Mouse (Mus musculus) forebrain, embryonic 11.5 days (tissue): ENCODE measurements around the gene Dpm3. TPM values are rescaled to one million over a fixed set of nuclear protein-coding genes. Genes with fewer than 3 reads are reported as not detected.

Experiments
- ATAC-seq: fragments of 200-750 bp; cut with Nextera tagmentation; replicated peaks from 2 replicates; pipeline ENCODE4 v1.8.0; 2017; ENCODE audit warnings: moderate TSS enrichment; ENCODE audit not compliant: low FRiP score
- DNase-seq: peaks from one replicate; pipeline ENCODE4 v3.0.0-alpha.2; 2017; ENCODE audit warnings: low spot score
- H3K27ac ChIP-seq: fragments of 300-500 bp; sonication (generic); 2 replicates; pipeline ENCODE4 v1.5.1; 2014; ENCODE audit warnings: low read depth, low read length
- H3K27me3 ChIP-seq: fragments of 300-500 bp; sonication (generic); 2 replicates; pipeline ENCODE4 v1.6.1; 2014; ENCODE audit warnings: mild to moderate bottlenecking, low read length, mixed read lengths; ENCODE audit not compliant: control insufficient read depth, insufficient read depth
- H3K36me3 ChIP-seq: fragments of 300-500 bp; sonication (generic); 2 replicates; pipeline ENCODE4 v1.6.1; 2014; ENCODE audit warnings: mild to moderate bottlenecking, low read length, moderate library complexity, mixed read lengths; ENCODE audit not compliant: control insufficient read depth, insufficient read depth
- H3K4me1 ChIP-seq: fragments of 300-500 bp; sonication (generic); replicated peaks from 2 replicates; pipeline ENCODE4 v1.6.1; 2014; ENCODE audit warnings: low read length, mixed read lengths; ENCODE audit not compliant: control insufficient read depth, insufficient read depth
- H3K4me2 ChIP-seq: fragments of 300-500 bp; sonication (generic); 2 replicates; pipeline ENCODE4 v1.6.1; 2014; ENCODE audit warnings: low read depth, mild to moderate bottlenecking, low read length, moderate library complexity, mixed read lengths; ENCODE audit not compliant: severe bottlenecking
- H3K4me3 ChIP-seq: fragments of 300-500 bp; sonication (generic); 2 replicates; pipeline ENCODE4 v1.5.1; 2014; ENCODE audit warnings: low read depth, low read length
- H3K9ac ChIP-seq: fragments of 300-500 bp; sonication (generic); 2 replicates; pipeline ENCODE4 v1.6.1; 2014; ENCODE audit warnings: low read length
- H3K9me3 ChIP-seq: fragments of 300-500 bp; sonication (generic); 2 replicates; pipeline ENCODE4 v1.6.1; 2016; ENCODE audit warnings: low read length, mixed read lengths; ENCODE audit not compliant: control insufficient read depth
- WGBS: fragments of 180-500 bp; shearing (Covaris S2); extraction: QIAGEN DNeasy Blood & Tissue Kit; methylation state at CpG from one replicate; pipeline ENCODE4 v1.1.7; 2014; 5-methylcytosine and 5-hydroxymethylcytosine counted together
- polyA plus RNA-seq: library from polyadenylated mRNA; unstranded; fragments of >200 nt; fragmentation: Nextera tagmentation; extraction: Ambion mirVana; gene quantifications from 2 replicates; pipeline ENCODE4 v1.2.1, GENCODE M21; 2014

Dpm3 gene
- polyA plus RNA-seq, 1 experiment from 2014 or later = 79.0 TPM

DNA sequence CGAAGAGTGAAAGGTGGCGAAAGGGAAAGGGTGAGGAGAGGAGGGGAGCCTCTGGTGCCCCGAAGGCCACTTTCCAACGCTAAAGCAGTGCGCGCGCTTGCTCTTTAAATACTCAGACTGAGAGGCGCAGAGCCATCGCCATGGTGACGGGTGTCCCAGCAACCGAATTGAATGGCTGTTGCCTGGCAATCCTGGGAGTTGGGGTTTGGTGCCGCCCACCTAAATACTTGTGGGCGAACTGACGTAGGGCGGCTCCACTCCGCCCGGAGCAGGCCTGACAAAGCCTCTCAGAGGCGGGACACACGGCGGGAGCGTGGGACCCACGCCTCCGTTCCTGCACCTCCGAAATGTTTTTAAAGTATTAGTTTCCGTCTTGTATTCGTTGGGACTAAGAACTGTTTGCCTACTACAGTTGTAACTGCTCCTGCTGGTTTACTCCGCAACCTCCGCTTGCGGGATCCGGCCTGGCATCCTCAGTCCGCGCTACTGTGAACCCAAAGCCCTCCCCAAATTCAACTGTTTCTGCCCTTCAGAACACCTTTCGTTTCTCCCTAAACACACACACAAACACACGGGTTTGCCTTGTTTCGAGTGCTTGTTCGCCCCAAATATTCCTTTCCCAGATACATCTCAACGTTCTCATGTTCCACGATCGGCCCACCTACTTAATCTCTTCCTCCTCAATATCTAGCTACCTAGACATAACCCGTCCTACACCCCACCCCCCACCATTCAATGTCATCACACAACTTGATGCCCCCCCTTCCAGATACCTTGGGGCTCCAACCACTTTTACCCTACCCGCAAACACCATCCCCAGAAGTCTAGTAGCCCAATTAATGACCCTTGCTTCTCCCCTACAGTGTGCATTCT, 31.6 kb upstream of the Dpm3 start:
- peak; percentile 97 for DNase-seq
- peak; percentile 85 for ATAC-seq
- no peaks in the 10 kb centered on the region for H3K27me3 ChIP-seq
- H3K4me2 ChIP-seq = peak overlapping the region; percentile 95
- no peaks in the 10 kb centered on the region for H3K9me3 ChIP-seq
- under 1% methylated on average over 41 of the region's 41 CpGs for WGBS
- H3K9ac ChIP-seq = peak overlapping the region; percentile 74
- peaks cover 25% of the 10 kb centered on the region for H3K4me1 ChIP-seq
- H3K27ac ChIP-seq = peak overlapping the region; percentile 98
- H3K4me3 ChIP-seq = peak overlapping the region; percentile 97
- peaks cover 3% of the 10 kb centered on the region; the same call in 1 of the 2 replicates for H3K36me3 ChIP-seq

DNA sequence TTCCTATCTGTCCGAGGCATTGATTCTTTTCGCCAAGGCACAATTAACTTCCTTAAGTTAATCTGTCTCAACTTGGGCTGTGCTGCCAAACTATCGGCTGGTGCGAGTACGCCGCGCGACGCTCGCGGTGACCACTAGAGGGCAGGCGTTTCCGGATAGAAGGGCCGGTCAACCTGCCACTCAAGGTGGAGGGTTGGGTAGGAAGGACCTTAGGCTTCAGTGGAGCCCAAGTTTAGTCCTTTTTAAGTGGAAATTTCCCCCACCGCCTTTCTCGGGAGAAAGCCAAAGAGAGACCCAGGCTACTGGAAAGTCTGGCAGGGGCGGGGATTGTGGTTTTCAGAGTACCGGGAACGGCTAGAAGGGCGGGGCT, 31.0 kb upstream of the Dpm3 start:
- peak overlapping the region; percentile 67 for H3K9ac ChIP-seq
- H3K4me1 ChIP-seq = peaks cover 25% of the 10 kb centered on the region
- H3K4me3 ChIP-seq = peak overlapping the region; percentile 97
- H3K27me3 ChIP-seq = no peaks in the 10 kb centered on the region
- H3K4me2 ChIP-seq = peak overlapping the region; percentile 95
- H3K36me3 ChIP-seq = no peaks in the 10 kb centered on the region; the same call in 1 of the 2 replicates
- under 1% methylated on average over 20 of the region's 20 CpGs for WGBS
- DNase-seq (peak; percentile 95), ATAC-seq (peak; percentile 10; the same call in 1 of the 2 replicates)
- H3K9me3 ChIP-seq = no peaks in the 10 kb centered on the region
- peak overlapping the region; percentile 98 for H3K27ac ChIP-seq

DNA sequence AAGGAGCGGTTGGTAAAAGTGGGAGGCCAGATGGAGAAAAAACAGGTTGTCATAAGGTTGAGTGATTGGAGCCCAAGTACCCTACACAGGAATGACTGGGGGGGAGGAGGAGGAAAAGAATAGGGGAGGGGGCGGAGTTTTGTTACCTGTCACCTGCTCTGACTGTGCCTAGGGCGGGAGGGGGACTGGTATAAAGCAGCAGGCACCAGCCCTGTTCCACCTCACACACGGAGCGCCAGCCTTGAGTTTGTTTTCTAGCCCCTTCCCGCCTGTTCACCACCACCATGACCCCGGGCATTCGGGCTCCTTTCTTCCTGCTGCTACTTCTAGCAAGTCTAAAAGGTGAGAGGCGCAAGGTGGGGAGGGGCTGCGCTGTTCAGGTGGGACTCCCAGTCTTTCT, 30.3 kb upstream of the Dpm3 start, which contains the start of gene Muc1:
Gene Muc1 (plus strand): TSS at position 222 of the 400 bp plus-strand sequence.
- ATAC-seq (no peak), DNase-seq (no peak)
- Histone ChIP-seq H3K27ac (peak within 1 kb of the TSS; percentile 98), H3K27me3 (no peaks in the 10 kb centered on the region), H3K9ac (peak within 1 kb of the TSS; percentile 67), H3K4me1 (peaks cover 20% of the 10 kb centered on the region), H3K9me3 (no peaks in the 10 kb centered on the region), H3K36me3 (no peaks in the 10 kb centered on the region; the same call in 1 of the 2 replicates), H3K4me2 (peak within 1 kb of the TSS; percentile 95), H3K4me3 (peak within 1 kb of the TSS; percentile 97)
- 26% methylated on average over 10 of the region's 10 CpGs for WGBS

DNA sequence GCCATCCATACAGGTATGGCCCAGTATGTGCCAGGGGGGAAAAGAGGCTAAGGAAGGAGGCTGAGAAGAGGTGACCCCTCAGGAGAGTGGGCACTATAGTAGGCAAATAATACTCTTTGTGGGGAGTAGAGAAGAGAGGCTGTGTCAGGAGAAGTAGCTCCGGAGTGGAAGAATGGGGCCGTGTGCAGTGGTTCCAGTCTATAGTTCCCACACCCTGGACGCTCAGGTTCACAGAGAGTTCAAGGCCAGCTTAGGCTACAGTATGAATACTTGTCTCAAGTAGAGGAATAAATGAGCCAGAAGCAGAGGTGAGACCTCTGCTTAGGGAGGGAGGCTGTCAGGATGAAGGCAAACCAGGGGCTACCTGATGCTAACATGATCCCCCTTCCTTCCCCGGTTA, 29.9 kb upstream of the Dpm3 start:
- 45% methylated on average over 4 of the region's 4 CpGs for WGBS
- H3K9ac ChIP-seq = no peak overlapping the region
- H3K36me3 ChIP-seq = no peaks in the 10 kb centered on the region; the same call in 1 of the 2 replicates
- DNase-seq (no peak), ATAC-seq (no peak)
- H3K4me2 ChIP-seq = no peak overlapping the region
- no peaks in the 10 kb centered on the region for H3K27me3 ChIP-seq
- H3K4me3 ChIP-seq = no peak overlapping the region
- H3K27ac ChIP-seq = no peak overlapping the region
- H3K9me3 ChIP-seq = no peaks in the 10 kb centered on the region
- H3K4me1 ChIP-seq = peaks cover 16% of the 10 kb centered on the region

DNA sequence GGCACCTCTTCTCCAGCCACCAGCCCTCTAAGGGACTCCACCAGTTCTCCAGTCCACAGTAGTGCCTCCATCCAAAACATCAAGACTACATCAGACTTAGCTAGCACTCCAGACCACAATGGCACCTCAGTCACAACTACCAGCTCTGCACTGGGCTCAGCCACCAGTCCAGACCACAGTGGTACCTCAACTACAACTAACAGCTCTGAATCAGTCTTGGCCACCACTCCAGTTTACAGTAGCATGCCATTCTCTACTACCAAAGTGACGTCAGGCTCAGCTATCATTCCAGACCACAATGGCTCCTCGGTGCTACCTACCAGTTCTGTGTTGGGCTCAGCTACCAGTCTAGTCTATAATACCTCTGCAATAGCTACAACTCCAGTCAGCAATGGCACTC, 28.6 kb upstream of the Dpm3 start:
- WGBS = 96% methylated on average over 2 of the region's 2 CpGs
- DNase-seq (no peak), ATAC-seq (no peak)
- Histone ChIP-seq H3K27me3 (no peaks in the 10 kb centered on the region), H3K4me2 (no peak overlapping the region), H3K9me3 (no peaks in the 10 kb centered on the region), H3K9ac (no peak overlapping the region), H3K4me3 (no peak overlapping the region), H3K4me1 (peaks cover 6% of the 10 kb centered on the region; the same call in 1 of the 2 replicates), H3K27ac (no peak overlapping the region), H3K36me3 (no peaks in the 10 kb centered on the region; the same call in 1 of the 2 replicates)

DNA sequence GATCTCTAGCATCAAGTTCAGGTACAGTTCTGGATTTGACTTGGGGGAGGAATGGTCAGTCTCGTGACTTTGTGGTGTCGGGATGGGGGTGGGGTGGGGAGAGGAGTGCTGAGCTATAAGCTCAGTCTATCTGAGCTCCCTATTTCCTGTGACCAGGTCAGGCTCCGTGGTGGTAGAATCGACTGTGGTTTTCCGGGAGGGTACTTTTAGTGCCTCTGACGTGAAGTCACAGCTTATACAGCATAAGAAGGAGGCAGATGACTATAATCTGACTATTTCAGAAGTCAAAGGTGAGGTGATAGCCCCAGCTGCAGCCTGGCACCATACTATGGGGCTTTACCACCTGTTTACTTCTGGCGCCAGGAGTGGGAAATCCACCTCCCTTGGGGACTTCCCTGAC, 27.8 kb upstream of the Dpm3 start:
- Histone ChIP-seq H3K9ac (no peak overlapping the region), H3K4me3 (no peak overlapping the region), H3K4me2 (no peak overlapping the region), H3K27me3 (no peaks in the 10 kb centered on the region), H3K36me3 (peaks cover 2% of the 10 kb centered on the region; the same call in 1 of the 2 replicates), H3K4me1 (peaks cover 6% of the 10 kb centered on the region; the same call in 1 of the 2 replicates), H3K9me3 (no peaks in the 10 kb centered on the region), H3K27ac (no peak overlapping the region)
- no peak for DNase-seq
- ATAC-seq = no peak
- WGBS = 75% methylated on average over 7 of the region's 7 CpGs

DNA sequence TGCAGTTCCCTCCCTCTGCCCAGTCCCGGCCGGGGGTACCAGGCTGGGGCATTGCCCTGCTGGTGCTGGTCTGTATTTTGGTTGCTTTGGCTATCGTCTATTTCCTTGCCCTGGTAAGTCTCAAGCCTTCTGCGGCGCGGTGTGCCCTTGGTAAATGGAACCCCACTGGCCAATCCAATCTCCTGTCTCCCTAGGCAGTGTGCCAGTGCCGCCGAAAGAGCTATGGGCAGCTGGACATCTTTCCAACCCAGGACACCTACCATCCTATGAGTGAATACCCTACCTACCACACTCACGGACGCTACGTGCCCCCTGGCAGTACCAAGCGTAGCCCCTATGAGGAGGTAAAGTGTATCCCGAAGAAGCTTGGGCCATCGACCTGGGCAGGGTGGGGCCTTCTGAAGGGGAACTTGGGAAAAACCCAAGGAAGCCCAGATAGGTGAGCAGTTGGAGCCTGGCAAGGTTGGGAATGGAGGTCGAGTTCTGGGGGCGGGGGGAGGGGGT, 27.3 kb upstream of the Dpm3 start:
- no peak for ATAC-seq
- Histone ChIP-seq H3K36me3 (peaks cover 2% of the 10 kb centered on the region; the same call in 1 of the 2 replicates), H3K9me3 (no peaks in the 10 kb centered on the region), H3K9ac (no peak overlapping the region), H3K4me3 (no peak overlapping the region), H3K4me1 (peaks cover 6% of the 10 kb centered on the region; the same call in 1 of the 2 replicates), H3K4me2 (no peak overlapping the region), H3K27ac (no peak overlapping the region), H3K27me3 (no peaks in the 10 kb centered on the region)
- DNase-seq = no peak
- 78% methylated on average over 16 of the region's 16 CpGs for WGBS

DNA sequence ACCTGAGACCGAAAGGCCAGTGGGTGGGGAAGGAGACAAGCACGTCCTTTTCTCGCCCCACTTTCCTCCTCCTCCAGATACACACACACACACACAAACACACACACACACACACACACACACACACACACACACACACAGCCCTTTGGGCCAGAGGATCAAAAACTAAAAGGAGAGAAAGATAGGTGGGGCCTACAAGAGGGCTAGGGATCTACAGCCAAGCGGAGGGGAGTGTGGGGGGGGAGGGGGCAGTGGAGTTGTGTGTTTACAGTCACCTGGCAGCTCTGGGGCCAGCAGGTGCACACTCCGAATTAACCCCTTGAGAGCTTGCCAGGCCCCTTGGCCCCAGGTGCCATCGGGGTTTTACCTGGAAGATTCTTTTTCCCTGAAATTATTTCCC, 26.5 kb upstream of the Dpm3 start:
- no peak for ATAC-seq
- Histone ChIP-seq H3K9me3 (no peaks in the 10 kb centered on the region), H3K27ac (no peak overlapping the region), H3K4me1 (peaks cover 6% of the 10 kb centered on the region; the same call in 1 of the 2 replicates), H3K4me2 (no peak overlapping the region), H3K27me3 (no peaks in the 10 kb centered on the region), H3K4me3 (no peak overlapping the region), H3K9ac (no peak overlapping the region), H3K36me3 (peaks cover 2% of the 10 kb centered on the region; the same call in 1 of the 2 replicates)
- WGBS = 67% methylated on average over 6 of the region's 6 CpGs
- DNase-seq = no peak
